Mouse (Mus musculus): ENCODE data around the gene Ddx60. TPM values are rescaled to one million over a fixed set of nuclear protein-coding genes. Genes with fewer than 3 reads are reported as not detected.

The Ddx60 gene
- total and polyA plus RNA-seq, 3 experiments, result 0.20 to 0.47 (median 0.21) TPM

GRCm38 (mm10) chr8:62080195-62080802 is 152.4 kb downstream of the Ddx60 start:
- H3K4me1 ChIP-seq (ENCODE audit: control insufficient read depth in 1 of 2, insufficient read depth in 2 of 2), result no peaks in the 10 kb centered on the region
- dilution Hi-C loops (cut with MboI; ENCODE audit: extremely low pct_ligation_motif_present, extremely low pct_unique_long_range_greater_than_20kb, low sequenced_read_pairs) (no loop called here), in situ Hi-C loops (cut with MboI; ENCODE audit: low pct_ligation_motif_present, low pct_unique_long_range_greater_than_20kb, low sequenced_read_pairs) (loop anchor here (25.0 kb wide), 1 partner anchor 1807 kb away; no protein-coding TSS in a partner anchor)
- H3K36me3 ChIP-seq (replicated peaks in 1 of 2; ENCODE audit: control insufficient read depth in 1 of 2, insufficient read depth in 1 of 2, low read length in 1 of 2), result no peaks in the 10 kb centered on the region
- H3K27ac ChIP-seq (ENCODE audit: insufficient read depth, low read depth), result no peak overlapping the region
- H3K9me3 ChIP-seq (replicated peaks; ENCODE audit: low read length), result no peaks in the 10 kb centered on the region
- TF ChIP-seq E2F4 (IDR thresholded peaks at IDR 0.05; ENCODE audit: insufficient replicate concordance, low read depth, low read length) (no peak), HCFC1 (IDR thresholded peaks at IDR 0.05; ENCODE audit: low read depth, low read length) (no peak), UBTF (IDR thresholded peaks at IDR 0.05; ENCODE audit: low read depth, low read length) (no peak), JUN (IDR thresholded peaks at IDR 0.05; ENCODE audit: insufficient read depth, low read depth, low read length) (no peak), RAD21 (IDR thresholded peaks at IDR 0.05; ENCODE audit: low read depth, low read length) (peak; percentile 79), TCF12 (IDR thresholded peaks at IDR 0.05; ENCODE audit: low read depth, low read length) (no peak), ETS1 (conservative IDR thresholded peaks at IDR 0.05; ENCODE audit: low read depth, low read length) (no peak), POLR2A (IDR thresholded peaks at IDR 0.05; ENCODE audit: low read depth, low read length) (no peak), CTCF (conservative IDR thresholded peaks at IDR 0.05 in 1 of 2, IDR thresholded peaks at IDR 0.05 in 1 of 2; ENCODE audit: low read depth in 2 of 2, low read length in 2 of 2) (peak in 1 of 2 experiments; percentile 65; a peak in 2 of 4 replicates), SIN3A (IDR thresholded peaks at IDR 0.05; ENCODE audit: low read length) (no peak), SMC3 (IDR thresholded peaks at IDR 0.05; ENCODE audit: low read depth, low read length) (peak; percentile 47), CHD2 (IDR thresholded peaks at IDR 0.05; ENCODE audit: low read length) (no peak), NRF1 (IDR thresholded peaks at IDR 0.05; ENCODE audit: low read depth, low read length) (no peak), BHLHE40 (IDR thresholded peaks at IDR 0.05; ENCODE audit: low read depth, low read length) (no peak)
- H3K27me3 ChIP-seq (replicated peaks), result no peaks in the 10 kb centered on the region
- no peak overlapping the region for H3K4me3 ChIP-seq (replicated peaks in 1 of 3; ENCODE audit: low read depth in 2 of 3, low read length in 2 of 3, poor library complexity in 1 of 3)
- H3K9ac ChIP-seq (ENCODE audit: insufficient read depth, low read depth), result no peak overlapping the region
- DNase-seq (ENCODE audit: extremely low read depth), result peak; percentile 46
- H3K79me2 ChIP-seq (replicated peaks; ENCODE audit: control insufficient read depth, extremely low read depth, insufficient read depth, poor library complexity, severe bottlenecking), result no peaks in the 10 kb centered on the region
- H3K4me2 ChIP-seq (ENCODE audit: insufficient read depth, low read depth, poor library complexity, severe bottlenecking), result no peak overlapping the region

GRCm38 (mm10) chr8:62081804-62082203 is 153.9 kb downstream of the Ddx60 start:
- in situ Hi-C loops (cut with MboI; ENCODE audit: low pct_ligation_motif_present, low pct_unique_long_range_greater_than_20kb, low sequenced_read_pairs) (loop anchor here (25.0 kb wide), 1 partner anchor 1805 kb away; no protein-coding TSS in a partner anchor), dilution Hi-C loops (cut with MboI; ENCODE audit: extremely low pct_ligation_motif_present, extremely low pct_unique_long_range_greater_than_20kb, low sequenced_read_pairs) (no loop called here)
- Histone ChIP-seq H3K9me3 (replicated peaks; ENCODE audit: low read length) (no peaks in the 10 kb centered on the region), H3K79me2 (replicated peaks; ENCODE audit: control insufficient read depth, extremely low read depth, insufficient read depth, poor library complexity, severe bottlenecking) (no peaks in the 10 kb centered on the region), H3K4me3 (replicated peaks in 1 of 3; ENCODE audit: low read depth in 2 of 3, low read length in 2 of 3, poor library complexity in 1 of 3) (no peak overlapping the region), H3K9ac (ENCODE audit: insufficient read depth, low read depth) (no peak overlapping the region), H3K4me1 (ENCODE audit: control insufficient read depth in 1 of 2, insufficient read depth in 2 of 2) (no peaks in the 10 kb centered on the region), H3K4me2 (ENCODE audit: insufficient read depth, low read depth, poor library complexity, severe bottlenecking) (no peak overlapping the region), H3K27me3 (replicated peaks) (no peaks in the 10 kb centered on the region), H3K36me3 (replicated peaks in 1 of 2; ENCODE audit: control insufficient read depth in 1 of 2, insufficient read depth in 1 of 2, low read length in 1 of 2) (no peaks in the 10 kb centered on the region), H3K27ac (ENCODE audit: insufficient read depth, low read depth) (no peak overlapping the region)
- TF ChIP-seq BHLHE40 (IDR thresholded peaks at IDR 0.05; ENCODE audit: low read depth, low read length), result no peak
- TF ChIP-seq JUND (conservative IDR thresholded peaks at IDR 0.05; ENCODE audit: low read depth, low read length), result no peak
- TF ChIP-seq TCF12 (IDR thresholded peaks at IDR 0.05; ENCODE audit: low read depth, low read length), result no peak
- TF ChIP-seq NELFE (IDR thresholded peaks at IDR 0.05; ENCODE audit: low read depth, low read length), result no peak
- TF ChIP-seq USF1 (IDR thresholded peaks at IDR 0.05; ENCODE audit: low read depth, low read length), result no peak
- DNase-seq (ENCODE audit: extremely low read depth), result no peak

Other genes with a start within 250 kb of the Ddx60 start
- gene Palld, start 25.4 kb upstream of the Ddx60 start, total RNA-seq (2012; rRNA removed), result 4.8 and 7.1 TPM in 2 replicates
- gene Palld, start 25.4 kb upstream of the Ddx60 start, total RNA-seq (2014; rRNA removed), result 0.59 and 0.87 TPM in 2 replicates
- gene Palld, start 25.4 kb upstream of the Ddx60 start, polyA plus RNA-seq (2012; ENCODE audit: insufficient read length, low read depth), result 2.0 and 2.6 TPM in 2 replicates
- gene Anxa10, start 195.1 kb downstream of the Ddx60 start, total RNA-seq (2012; rRNA removed), result not detected in 2 replicates
- gene Anxa10, start 195.1 kb downstream of the Ddx60 start, total RNA-seq (2014; rRNA removed), result not detected in 2 replicates
- gene Anxa10, start 195.1 kb downstream of the Ddx60 start, polyA plus RNA-seq (2012; ENCODE audit: insufficient read length, low read depth), result not detected in 2 replicates

Data from CH12.LX (cell line).